Mouse (Mus musculus): ENCODE measurements around the gene Gm10160. TPM values are rescaled to one million over a fixed set of nuclear protein-coding genes. Genes with fewer than 3 reads are reported as not detected.

Gene Gm10160
- total RNA-seq (2023): not detected

DNA sequence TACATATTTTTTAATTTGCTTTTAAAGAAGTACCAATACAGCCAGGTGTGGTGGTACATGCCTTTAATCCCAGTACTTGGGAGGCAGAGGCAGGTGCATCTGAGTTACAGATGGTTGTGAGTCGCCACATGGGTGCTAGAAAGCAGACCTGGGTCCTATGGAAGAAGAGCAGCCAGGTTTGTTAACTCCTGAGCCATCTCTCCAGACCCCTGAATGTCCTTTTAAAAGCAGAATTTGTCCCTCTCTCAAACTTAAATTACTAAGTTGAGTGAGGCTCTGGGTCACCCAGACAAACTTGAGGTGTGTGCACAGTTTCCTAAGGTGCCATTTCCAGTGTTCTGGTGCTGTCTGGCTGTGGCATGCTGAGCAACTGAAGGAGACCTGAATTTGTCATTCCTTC, at the start of gene Gm10160:
Gene Gm10160, minus strand, starts transcription at position 101 of the 400 bp plus-strand sequence.

DNA sequence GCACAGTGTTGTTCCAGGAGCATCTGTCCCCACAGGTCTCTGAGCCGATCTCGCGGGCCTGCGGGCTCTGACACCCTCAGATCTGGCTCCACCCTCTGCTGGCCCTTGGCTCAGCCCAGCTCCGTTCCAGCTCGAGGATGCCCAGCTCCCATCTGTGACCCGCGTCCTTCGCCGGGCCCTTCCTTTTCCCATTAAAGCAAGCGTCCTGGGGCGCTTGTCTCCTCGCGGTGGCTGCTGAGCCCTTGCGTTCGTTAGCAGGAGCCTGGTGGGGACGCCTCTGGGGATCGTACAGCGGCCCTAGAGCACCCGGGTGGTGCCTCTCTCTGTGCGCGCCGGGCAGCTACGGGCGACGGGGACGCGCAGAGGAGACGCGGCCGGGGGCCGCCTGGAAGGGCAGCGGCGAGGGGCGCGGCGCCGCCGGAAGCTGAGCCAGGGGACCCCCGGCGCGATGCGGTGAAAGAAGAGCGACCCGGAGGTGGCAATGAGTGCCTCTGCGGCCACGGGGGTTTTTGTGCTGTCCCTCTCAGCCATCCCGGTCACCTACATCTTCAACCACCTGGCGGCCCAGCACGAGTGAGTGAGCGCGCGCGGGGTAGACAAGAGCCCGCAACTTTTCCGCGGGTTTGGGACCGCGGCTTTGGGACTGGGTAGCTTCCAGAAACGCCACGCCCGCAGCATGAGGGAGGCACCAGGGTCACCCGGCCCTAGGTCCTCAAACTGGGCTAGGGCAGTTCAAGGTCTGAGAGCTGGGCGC, 3.6 kb upstream of the Gm10160 start, which contains the start of gene Tm6sf1:
Gene Tm6sf1, plus strand, starts transcription at position 34 of the 754 bp plus-strand sequence.

DNA sequence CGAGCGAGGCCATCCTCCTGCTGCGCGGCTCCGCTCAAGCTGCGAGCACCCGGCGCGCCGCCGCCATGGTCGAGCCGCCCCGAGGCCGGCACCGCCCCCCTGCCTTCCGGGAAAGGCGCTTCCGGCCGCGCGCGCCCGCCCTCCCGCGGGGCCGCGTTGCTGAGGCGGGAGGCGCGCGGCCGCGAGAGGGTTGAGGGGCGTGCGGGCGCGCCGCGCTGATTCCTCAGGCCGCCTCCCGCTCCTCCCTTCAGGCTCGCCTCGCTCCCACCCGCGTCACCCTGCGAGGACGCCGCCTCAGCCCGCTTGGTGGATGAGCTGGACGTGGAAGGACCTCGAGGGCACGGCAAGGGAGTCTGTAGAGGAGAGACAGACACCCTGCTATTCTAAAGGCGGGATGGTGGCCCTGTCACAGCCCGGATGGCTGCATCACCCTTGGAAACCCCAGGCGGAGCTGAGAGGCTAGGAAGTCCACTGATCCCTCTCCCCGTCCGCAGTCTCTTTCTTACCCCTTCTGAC, 26.2 kb downstream of the Gm10160 start, which contains the start of gene Btbd1:
Gene Btbd1, minus strand, starts transcription at position 53 of the 516 bp plus-strand sequence.

Other genes starting within 250 kb of the Gm10160 start
- under 1 TPM in 1 of 2 experiments, not detected in 1; 0.12 TPM for gene Homer2, start 148.3 kb downstream of the Gm10160 start, total RNA-seq (2023)
- gene Ramac, start 92.9 kb downstream of the Gm10160 start, total RNA-seq (2023): 10 to 100 TPM; 56.1 to 59.4 TPM
- 10 to 100 TPM; 29.2 to 31.0 TPM for gene 3110040N11Rik, start 66.3 kb downstream of the Gm10160 start, total RNA-seq (2023)
- gene Btbd1, start 26.4 kb downstream of the Gm10160 start, total RNA-seq (2023): 10 to 100 TPM; 59.9 to 61.5 TPM
- 10 to 100 TPM; 31.1 to 35.2 TPM for gene Tm6sf1, start 3.2 kb upstream of the Gm10160 start, total RNA-seq (2023)
- gene Hdgfl3, start 78.7 kb upstream of the Gm10160 start, total RNA-seq (2023): 10 to 100 TPM; 32.2 to 35.8 TPM
- gene Bnc1, start 136.5 kb upstream of the Gm10160 start, total RNA-seq (2023): not detected

Data from T-cell, adult 66 days (primary cell).